Mouse (Mus musculus): ENCODE results near the gene Slc41a1. TPM values are rescaled to one million over a fixed set of nuclear protein-coding genes. Genes with fewer than 3 reads are reported as not detected.

The Slc41a1 gene
- polyA plus RNA-seq, 1 experiment from 2014 or later: 15.4 TPM

DNA sequence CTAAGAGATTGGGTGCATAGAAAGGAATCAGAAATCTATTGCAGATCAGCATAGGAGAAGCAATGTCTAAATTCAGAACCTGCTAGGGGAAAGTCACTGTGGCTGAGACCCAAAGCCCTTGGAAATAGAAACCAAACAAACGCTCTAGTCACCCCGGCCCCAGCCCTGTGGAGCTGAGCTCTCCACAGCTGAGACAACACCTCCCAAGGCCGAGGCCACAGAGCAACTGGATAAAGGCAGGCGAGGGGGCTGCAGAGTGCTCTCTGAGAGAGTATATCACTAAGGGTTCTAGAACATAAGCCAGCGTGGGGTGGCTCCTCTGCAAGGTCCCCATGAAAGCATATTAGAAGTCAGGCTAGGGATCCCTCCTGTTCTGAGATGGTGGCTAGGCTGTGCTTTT lies 11.2 kb downstream of the Slc41a1 start:
- Histone ChIP-seq H3K4me2 (ENCODE audit: low read length) (no peak overlapping the region), H3K27me3 (replicated peaks; ENCODE audit: control insufficient read depth, insufficient read depth, low read length) (no peaks in the 10 kb centered on the region), H3K36me3 (ENCODE audit: control insufficient read depth, insufficient read depth) (0 out of 2 replicates have a peak, but pooled peaks cover 3% of the 10 kb centered on the region), H3K4me1 (replicated peaks; ENCODE audit: control insufficient read depth, insufficient read depth, low read length) (no peaks in the 10 kb centered on the region), H3K9me3 (ENCODE audit: control insufficient read depth, low read length) (no peaks in the 10 kb centered on the region), H3K27ac (ENCODE audit: low read length) (no peak overlapping the region), H3K4me3 (replicated peaks; ENCODE audit: low read length) (no peak overlapping the region), H3K9ac (replicated peaks; ENCODE audit: low read depth, low read length) (no peak overlapping the region)
- WGBS: 89% methylated on average over 5 of the region's 5 CpGs
- ATAC-seq: no peak

DNA sequence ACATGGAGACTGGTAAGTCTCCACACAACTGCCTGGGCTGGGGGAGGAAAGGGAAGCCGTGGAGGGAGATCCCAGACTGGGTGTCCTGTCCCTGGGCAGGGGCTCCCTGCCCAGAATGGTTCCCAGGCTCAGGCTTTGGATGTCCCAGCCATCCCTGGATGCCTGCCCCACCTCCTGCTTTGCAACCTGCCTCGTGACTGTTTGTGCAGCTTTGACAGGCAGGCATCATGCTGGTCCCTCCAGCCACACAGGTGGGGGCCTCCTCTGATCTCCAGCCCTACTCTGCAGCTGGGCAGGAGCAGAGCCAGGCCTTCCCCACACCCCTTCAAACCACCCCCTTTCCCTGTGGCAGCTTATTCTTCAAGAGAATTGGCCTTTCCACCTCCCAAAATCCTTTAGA lies 12.0 kb downstream of the Slc41a1 start:
- Histone ChIP-seq H3K4me1 (replicated peaks; ENCODE audit: control insufficient read depth, insufficient read depth, low read length) (no peaks in the 10 kb centered on the region), H3K36me3 (ENCODE audit: control insufficient read depth, insufficient read depth) (0 out of 2 replicates have a peak, but pooled peaks cover 3% of the 10 kb centered on the region), H3K27ac (ENCODE audit: low read length) (no peak overlapping the region), H3K9me3 (ENCODE audit: control insufficient read depth, low read length) (no peaks in the 10 kb centered on the region), H3K9ac (replicated peaks; ENCODE audit: low read depth, low read length) (no peak overlapping the region), H3K4me2 (ENCODE audit: low read length) (no peak overlapping the region), H3K4me3 (replicated peaks; ENCODE audit: low read length) (no peak overlapping the region), H3K27me3 (replicated peaks; ENCODE audit: control insufficient read depth, insufficient read depth, low read length) (no peaks in the 10 kb centered on the region)
- ATAC-seq: peak; percentile 45; the same call in 1 of the 2 replicates
- 49% methylated on average over 2 of the region's 2 CpGs for WGBS

DNA sequence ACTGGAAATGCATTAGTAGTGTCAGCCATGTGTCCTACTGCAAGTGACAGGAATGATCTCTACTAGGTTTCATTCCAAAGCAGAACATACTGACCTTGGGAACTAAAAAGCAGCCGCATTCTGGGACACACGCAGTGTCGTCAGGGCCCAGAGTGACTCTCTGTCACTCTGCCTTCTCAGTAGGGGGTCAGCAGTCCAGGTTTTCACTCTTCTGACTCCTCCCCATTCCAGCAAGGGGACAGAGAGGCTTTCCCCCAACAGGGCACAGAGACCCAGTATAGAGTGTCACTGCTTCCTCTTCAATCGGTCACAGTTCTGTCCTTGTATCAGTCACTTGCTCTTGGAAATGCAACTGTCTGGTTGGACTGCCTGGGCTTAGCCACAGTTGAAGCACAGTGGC lies 14.9 kb downstream of the Slc41a1 start:
- Histone ChIP-seq H3K36me3 (ENCODE audit: control insufficient read depth, insufficient read depth) (0 out of 2 replicates have a peak, but pooled peaks cover 3% of the 10 kb centered on the region), H3K27me3 (replicated peaks; ENCODE audit: control insufficient read depth, insufficient read depth, low read length) (no peaks in the 10 kb centered on the region)
- WGBS: 85% methylated on average over 4 of the region's 4 CpGs

DNA sequence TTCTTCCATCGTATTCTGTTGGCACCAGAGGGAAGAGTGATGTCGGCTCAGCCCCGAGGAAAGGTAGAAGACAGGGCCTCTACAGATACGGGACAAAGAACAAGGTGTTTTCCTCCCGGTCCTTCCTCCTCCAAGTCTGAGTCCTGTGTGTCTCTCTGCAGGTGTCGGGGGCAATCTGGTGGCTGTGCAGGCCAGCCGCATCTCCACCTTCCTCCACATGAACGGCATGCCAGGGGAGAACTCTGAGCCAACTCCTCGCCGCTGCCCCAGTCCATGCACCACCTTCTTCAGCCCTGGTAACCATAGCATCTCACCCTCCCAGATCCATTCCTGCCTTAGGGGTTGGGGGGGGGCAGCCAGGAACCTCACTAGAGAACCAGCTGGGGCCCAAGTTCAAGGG lies 16.5 kb downstream of the Slc41a1 start:
- 90% methylated on average over 10 of the region's 10 CpGs for WGBS
- Histone ChIP-seq H3K4me3 (replicated peaks; ENCODE audit: low read length) (no peak overlapping the region), H3K36me3 (ENCODE audit: control insufficient read depth, insufficient read depth) (0 out of 2 replicates have a peak, but pooled peaks cover 3% of the 10 kb centered on the region)

More for the DNA sequence above, 14.9 kb downstream of the Slc41a1 start:
- Histone ChIP-seq H3K4me1 (replicated peaks; ENCODE audit: control insufficient read depth, insufficient read depth, low read length) (no peaks in the 10 kb centered on the region), H3K9me3 (ENCODE audit: control insufficient read depth, low read length) (no peaks in the 10 kb centered on the region), H3K9ac (replicated peaks; ENCODE audit: low read depth, low read length) (no peak overlapping the region), H3K4me3 (replicated peaks; ENCODE audit: low read length) (no peak overlapping the region), H3K4me2 (ENCODE audit: low read length) (no peak overlapping the region), H3K27ac (ENCODE audit: low read length) (no peak overlapping the region)
- no peak for ATAC-seq

DNA sequence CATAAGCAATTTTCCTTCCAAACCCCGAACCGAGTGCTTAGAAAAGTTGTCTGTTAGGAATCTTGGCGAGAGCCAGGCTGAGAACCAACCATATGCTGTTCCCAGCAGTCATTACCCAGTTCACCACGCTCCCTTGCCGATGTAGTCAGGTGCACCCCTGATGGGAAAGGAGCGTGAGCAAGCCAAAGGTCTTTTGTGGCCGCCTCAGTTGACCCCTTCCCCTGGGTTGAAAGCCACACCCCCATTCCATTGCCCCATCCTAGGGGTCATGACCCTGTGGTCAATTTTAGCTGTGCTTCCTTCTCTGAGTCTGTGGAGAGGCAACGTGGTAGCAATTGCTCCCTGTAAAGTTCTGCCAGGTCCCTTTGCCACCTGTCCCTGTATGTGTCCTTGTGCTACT lies 17.6 kb downstream of the Slc41a1 start:
- Histone ChIP-seq H3K4me1 (replicated peaks; ENCODE audit: control insufficient read depth, insufficient read depth, low read length) (no peaks in the 10 kb centered on the region), H3K9ac (replicated peaks; ENCODE audit: low read depth, low read length) (no peak overlapping the region), H3K27ac (ENCODE audit: low read length) (no peak overlapping the region), H3K36me3 (ENCODE audit: control insufficient read depth, insufficient read depth) (0 out of 2 replicates have a peak, but pooled peaks cover 3% of the 10 kb centered on the region), H3K4me3 (replicated peaks; ENCODE audit: low read length) (no peak overlapping the region), H3K27me3 (replicated peaks; ENCODE audit: control insufficient read depth, insufficient read depth, low read length) (no peaks in the 10 kb centered on the region), H3K4me2 (ENCODE audit: low read length) (no peak overlapping the region), H3K9me3 (ENCODE audit: control insufficient read depth, low read length) (no peaks in the 10 kb centered on the region)
- WGBS: 51% methylated on average over 8 of the region's 8 CpGs
- ATAC-seq: no peak

More for the DNA sequence above, 16.5 kb downstream of the Slc41a1 start:
- Histone ChIP-seq H3K27me3 (replicated peaks; ENCODE audit: control insufficient read depth, insufficient read depth, low read length) (no peaks in the 10 kb centered on the region), H3K9me3 (ENCODE audit: control insufficient read depth, low read length) (no peaks in the 10 kb centered on the region), H3K4me2 (ENCODE audit: low read length) (no peak overlapping the region), H3K27ac (ENCODE audit: low read length) (no peak overlapping the region), H3K4me1 (replicated peaks; ENCODE audit: control insufficient read depth, insufficient read depth, low read length) (no peaks in the 10 kb centered on the region), H3K9ac (replicated peaks; ENCODE audit: low read depth, low read length) (no peak overlapping the region)
- no peak for ATAC-seq

DNA sequence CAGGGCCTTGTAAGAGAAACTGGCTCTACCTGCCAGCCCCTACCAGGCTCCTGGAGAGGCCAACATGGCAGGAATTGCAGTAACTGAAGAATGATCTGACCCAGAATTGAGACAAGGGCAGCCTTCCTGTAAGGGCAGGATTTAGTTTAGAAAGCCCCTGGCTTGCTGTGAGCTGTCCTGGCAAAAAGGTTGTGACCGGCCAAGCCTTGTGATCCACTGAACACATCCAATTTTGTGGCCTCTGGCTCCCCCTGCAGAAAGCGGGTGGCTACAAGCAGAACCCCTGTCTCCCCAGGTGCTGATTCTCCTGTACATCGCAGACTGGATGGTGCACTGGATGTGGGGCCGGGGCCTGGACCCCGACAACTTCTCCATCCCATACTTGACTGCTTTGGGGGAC lies 19.0 kb downstream of the Slc41a1 start:
- Histone ChIP-seq H3K9me3 (ENCODE audit: control insufficient read depth, low read length) (no peaks in the 10 kb centered on the region), H3K27me3 (replicated peaks; ENCODE audit: control insufficient read depth, insufficient read depth, low read length) (no peaks in the 10 kb centered on the region), H3K4me3 (replicated peaks; ENCODE audit: low read length) (no peak overlapping the region), H3K4me1 (replicated peaks; ENCODE audit: control insufficient read depth, insufficient read depth, low read length) (no peaks in the 10 kb centered on the region), H3K9ac (replicated peaks; ENCODE audit: low read depth, low read length) (no peak overlapping the region), H3K36me3 (ENCODE audit: control insufficient read depth, insufficient read depth) (no peaks in the 10 kb centered on the region), H3K4me2 (ENCODE audit: low read length) (no peak overlapping the region), H3K27ac (ENCODE audit: low read length) (no peak overlapping the region)
- 0 out of 2 replicates have a peak, but pooled peaks have one; percentile 40 for ATAC-seq
- 73% methylated on average over 5 of the region's 5 CpGs for WGBS

DNA sequence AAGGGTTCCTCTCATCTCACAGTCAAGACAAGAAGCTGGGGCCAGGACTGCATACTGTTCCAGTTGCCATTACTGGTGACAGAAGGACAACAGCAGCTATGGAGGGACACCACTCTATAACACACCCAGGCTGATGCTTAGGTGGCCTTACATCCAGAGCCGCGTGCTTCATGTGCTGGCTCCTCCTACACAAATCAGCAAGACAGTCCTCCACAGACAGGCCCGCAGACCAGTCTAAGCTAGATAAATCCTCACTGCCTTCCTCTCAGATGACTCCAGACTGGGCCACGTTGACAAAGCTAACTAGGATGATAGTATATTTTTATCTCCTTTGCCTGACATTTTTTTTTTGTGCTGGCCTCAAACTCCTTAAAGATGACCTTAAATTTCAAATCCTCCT lies 34.5 kb downstream of the Slc41a1 start:
- no peak overlapping the region for H3K27ac ChIP-seq (ENCODE audit: low read length)
- H3K4me3 ChIP-seq (replicated peaks; ENCODE audit: low read length): no peak overlapping the region
- ATAC-seq: no peak
- H3K9ac ChIP-seq (replicated peaks; ENCODE audit: low read depth, low read length): no peak overlapping the region
- no peak overlapping the region for H3K4me2 ChIP-seq (ENCODE audit: low read length)
- H3K27me3 ChIP-seq (replicated peaks; ENCODE audit: control insufficient read depth, insufficient read depth, low read length): no peaks in the 10 kb centered on the region
- WGBS: 87% methylated on average over 4 of the region's 4 CpGs
- no peaks in the 10 kb centered on the region for H3K36me3 ChIP-seq (ENCODE audit: control insufficient read depth, insufficient read depth)
- H3K9me3 ChIP-seq (ENCODE audit: control insufficient read depth, low read length): no peaks in the 10 kb centered on the region
- no peaks in the 10 kb centered on the region for H3K4me1 ChIP-seq (replicated peaks; ENCODE audit: control insufficient read depth, insufficient read depth, low read length)

DNA sequence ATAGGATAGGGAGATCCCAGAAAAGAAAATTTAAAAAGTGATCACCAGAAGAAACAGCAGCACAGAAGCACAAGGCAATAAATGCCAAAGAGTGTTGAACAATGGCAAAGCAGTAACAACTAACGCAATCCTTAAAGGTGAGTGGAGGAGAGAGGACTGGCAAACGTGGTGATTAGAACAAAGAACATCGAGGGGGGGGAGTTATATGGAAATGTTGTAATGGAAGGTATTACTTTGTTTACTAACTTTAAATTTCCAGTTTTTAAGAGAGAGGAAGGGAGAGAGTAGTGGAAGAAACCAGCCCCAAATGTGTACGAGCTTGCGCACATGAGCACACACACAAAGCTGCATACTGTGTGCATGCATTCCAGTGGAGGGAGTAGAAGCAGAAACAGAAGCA lies 38.3 kb downstream of the Slc41a1 start:
- H3K4me2 ChIP-seq (ENCODE audit: low read length): no peak overlapping the region
- ATAC-seq: no peak
- H3K4me1 ChIP-seq (replicated peaks; ENCODE audit: control insufficient read depth, insufficient read depth, low read length): peaks cover 3% of the 10 kb centered on the region
- no peaks in the 10 kb centered on the region for H3K36me3 ChIP-seq (ENCODE audit: control insufficient read depth, insufficient read depth)
- WGBS: 84% methylated on average over 5 of the region's 5 CpGs
- no peaks in the 10 kb centered on the region for H3K9me3 ChIP-seq (ENCODE audit: control insufficient read depth, low read length)
- no peak overlapping the region for H3K9ac ChIP-seq (replicated peaks; ENCODE audit: low read depth, low read length)
- no peak overlapping the region for H3K27ac ChIP-seq (ENCODE audit: low read length)
- no peaks in the 10 kb centered on the region for H3K27me3 ChIP-seq (replicated peaks; ENCODE audit: control insufficient read depth, insufficient read depth, low read length)
- H3K4me3 ChIP-seq (replicated peaks; ENCODE audit: low read length): no peak overlapping the region

DNA sequence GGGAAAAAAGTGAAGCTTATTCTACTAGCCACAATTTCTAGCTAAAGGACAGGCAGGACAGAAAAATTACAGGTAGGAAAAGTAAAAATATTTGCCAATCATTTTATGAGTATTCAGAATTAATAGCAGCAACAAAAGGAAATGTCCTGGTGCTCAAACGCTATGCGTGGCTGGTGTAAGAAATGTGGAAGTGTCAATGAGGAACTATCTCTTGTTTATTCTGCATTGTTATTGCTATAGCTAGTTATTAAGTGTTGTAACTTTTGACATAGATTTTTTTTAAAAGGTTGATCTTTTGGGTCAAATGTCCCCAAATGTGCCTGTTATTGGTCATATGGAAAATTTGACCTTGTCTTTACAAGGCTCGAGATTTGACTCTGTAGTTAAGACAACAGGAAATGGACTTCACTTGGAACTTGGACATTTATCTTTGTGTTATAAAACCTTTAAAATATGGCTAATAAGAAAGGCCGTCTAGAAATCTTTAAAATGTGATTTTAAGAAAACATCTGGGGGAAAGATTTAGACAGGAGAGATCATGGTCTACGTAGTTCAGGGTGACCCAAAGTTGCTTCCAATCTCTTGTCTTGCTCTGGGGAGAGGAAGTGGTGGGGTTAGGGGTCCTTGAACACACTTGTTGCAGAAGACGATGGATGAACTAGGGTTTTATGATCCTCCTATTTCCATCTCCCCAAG lies 39.2 kb downstream of the Slc41a1 start:
- no peaks in the 10 kb centered on the region for H3K36me3 ChIP-seq (ENCODE audit: control insufficient read depth, insufficient read depth)
- WGBS: 81% methylated on average over 6 of the region's 6 CpGs
- no peaks in the 10 kb centered on the region for H3K9me3 ChIP-seq (ENCODE audit: control insufficient read depth, low read length)
- H3K4me2 ChIP-seq (ENCODE audit: low read length): no peak overlapping the region
- no peak overlapping the region for H3K9ac ChIP-seq (replicated peaks; ENCODE audit: low read depth, low read length)
- no peak overlapping the region for H3K27ac ChIP-seq (ENCODE audit: low read length)
- ATAC-seq: peak; percentile 43
- H3K4me3 ChIP-seq (replicated peaks; ENCODE audit: low read length): no peak overlapping the region; the same call in 1 of the 2 replicates
- peaks cover 3% of the 10 kb centered on the region for H3K4me1 ChIP-seq (replicated peaks; ENCODE audit: control insufficient read depth, insufficient read depth, low read length)
- no peaks in the 10 kb centered on the region for H3K27me3 ChIP-seq (replicated peaks; ENCODE audit: control insufficient read depth, insufficient read depth, low read length)

Data from forebrain, embryonic 16.5 days (tissue).